ENCODE assay signal across 26 mouse cellular contexts in the genomic region with DNA sequence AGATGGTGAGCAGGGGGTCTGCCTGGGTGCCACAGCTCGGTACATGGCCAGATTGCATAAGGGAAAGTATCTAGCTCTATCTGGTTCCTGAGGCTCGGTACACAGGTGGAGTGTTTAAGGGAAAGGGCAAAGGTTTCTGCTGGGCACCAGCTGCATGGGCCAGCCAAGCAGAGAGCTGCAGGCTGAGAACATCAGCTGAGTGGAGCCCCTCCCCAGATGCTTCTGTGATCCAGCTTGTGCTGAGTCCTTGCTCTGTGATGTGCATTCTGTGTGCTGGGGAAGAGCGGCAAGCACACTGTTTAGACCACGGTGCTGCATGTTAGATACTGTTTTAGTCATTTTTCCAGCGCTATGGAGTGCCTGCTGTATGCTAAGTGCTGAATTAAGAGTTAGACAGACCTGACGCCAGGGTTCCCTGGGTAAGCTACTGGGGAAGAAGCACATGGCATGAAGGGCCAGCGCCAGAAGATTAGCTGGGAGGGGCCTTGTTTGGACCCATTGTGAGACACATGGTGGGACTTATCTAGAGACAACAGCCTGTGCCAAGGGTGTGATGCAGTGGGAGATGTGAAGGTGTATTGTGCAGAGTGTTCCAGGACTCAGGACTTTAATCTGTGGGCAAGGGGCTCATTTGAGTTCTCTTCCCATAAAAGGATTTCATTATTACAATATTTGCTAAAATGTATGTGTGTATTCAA. TPM values are rescaled to one million over a fixed set of nuclear protein-coding genes. Genes with fewer than 3 reads are reported as not detected.
A peak's percentile ranks its signal among the peaks of the same experiment; 100 is the strongest.
DNase-seq lines count a peak whose midpoint lies in the region; ATAC-seq lines count a peak whose summit lies in the region.
"Had no signal": no experiment of that assay in that cellular context is flagged by ENCODE, and none has a peak within 500 bp of the region (broad histone marks: within the 10 kb centered on the region; RNA-seq: fewer than 3 reads in every experiment).

No protein-coding gene starts in this region.

- peaks cover 59% of the 10 kb centered on the region for H3K36me3 ChIP-seq in heart, embryonic 12.5 days
- peaks cover 46% of the 10 kb centered on the region for H3K36me3 ChIP-seq in liver, embryonic 12.5 days
- H3K36me3 ChIP-seq in kidney, embryonic 14.5 days (ENCODE audit: control insufficient read depth, insufficient read depth, low read length), result peaks cover 26% of the 10 kb centered on the region; the same call in 1 of the 2 replicates

- H3K27ac ChIP-seq in heart, embryonic 12.5 days (ENCODE audit: poor library complexity, severe bottlenecking), result no peak overlapping the region
- H3K27ac ChIP-seq in liver, embryonic 12.5 days, result peak overlapping the region; percentile 79
- no peak overlapping the region for H3K27ac ChIP-seq in kidney, embryonic 14.5 days (ENCODE audit: low read depth, low read length)
- H3K27ac ChIP-seq: heart, embryonic 13.5 days; hindbrain, postnatal 0 days; layer of hippocampus, adult 2 months; limb, embryonic 15.5 days; midbrain, embryonic 15.5 days had no signal

- no peaks in the 10 kb centered on the region for H3K27me3 ChIP-seq in heart, embryonic 12.5 days (replicated peaks)
- H3K27me3 ChIP-seq in liver, embryonic 12.5 days (replicated peaks), result no peaks in the 10 kb centered on the region
- H3K27me3 ChIP-seq in kidney, embryonic 14.5 days (ENCODE audit: control insufficient read depth, insufficient read depth, low read length), result no peaks in the 10 kb centered on the region
- H3K27me3 ChIP-seq: heart, embryonic 13.5 days; limb, embryonic 15.5 days; megakaryocyte, embryonic 14.5 days; midbrain, embryonic 15.5 days had no signal

- H3K9me3 ChIP-seq in heart, embryonic 12.5 days (replicated peaks), result no peaks in the 10 kb centered on the region
- H3K9me3 ChIP-seq in liver, embryonic 12.5 days (replicated peaks), result no peaks in the 10 kb centered on the region
- no peaks in the 10 kb centered on the region for H3K9me3 ChIP-seq in kidney, embryonic 14.5 days (ENCODE audit: control insufficient read depth, low read length)
- H3K9me3 ChIP-seq: heart, embryonic 13.5 days; limb, embryonic 15.5 days; megakaryocyte, embryonic 14.5 days; midbrain, embryonic 15.5 days had no signal

- intact Hi-C loops in heart, postnatal 36 days (cut with DNase I), result no loop called here

- no peak overlapping the region for H3K4me2 ChIP-seq in heart, embryonic 12.5 days
- peak overlapping the region; percentile 50 for H3K4me2 ChIP-seq in liver, embryonic 12.5 days
- H3K4me2 ChIP-seq in kidney, embryonic 14.5 days (replicated peaks; ENCODE audit: low read depth, low read length), result no peak overlapping the region
- H3K4me2 ChIP-seq: heart, embryonic 13.5 days; limb, embryonic 15.5 days; midbrain, embryonic 15.5 days had no signal

- H3K9ac ChIP-seq in heart, embryonic 12.5 days, result no peak overlapping the region
- H3K9ac ChIP-seq in liver, embryonic 12.5 days, result no peak overlapping the region
- no peak overlapping the region for H3K9ac ChIP-seq in kidney, embryonic 14.5 days (ENCODE audit: low read depth, low read length)
- H3K9ac ChIP-seq: forebrain, postnatal 0 days; heart, embryonic 13.5 days; limb, embryonic 15.5 days; midbrain, embryonic 15.5 days had no signal

- 67% methylated on average over 7 of the region's 7 CpGs for WGBS in heart, embryonic 12.5 days
- WGBS in liver, embryonic 12.5 days (ENCODE audit: insufficient replicate concordance), result 53% methylated on average over 7 of the region's 7 CpGs
- 81% methylated on average over 7 of the region's 7 CpGs for WGBS in kidney, embryonic 14.5 days

- DNase-seq in heart, postnatal 36 days, result no peak
- DNase-seq in c-Kit-positive CD71-positive TER-119-positive erythroid progenitor cells, embryonic 14.5 days (ENCODE audit: low spot score), result peak; percentile 75
- DNase-seq in Muller cell, postnatal 12 days (ENCODE audit: inconsistent ontology term), result no peak
- DNase-seq: adrenal gland, adult 2 months; cerebellum, adult 11-12 months; cerebellum, postnatal 25 days; forebrain, postnatal 0 days; heart, postnatal 4 days; kidney, adult 18-20 months; kidney, postnatal 10 days; layer of hippocampus, postnatal 36 days; right cerebral cortex, postnatal 25 days had no signal

- peak; percentile 76; the same call in 1 of the 2 replicates for ATAC-seq in heart, embryonic 12.5 days (ENCODE audit: insufficient number of reproducible peaks, low FRiP score)
- ATAC-seq in liver, embryonic 12.5 days, result peak; percentile 93
- peak; percentile 96 for ATAC-seq in megakaryocyte-erythroid progenitor cell, adult 5-6 weeks (replicated peaks; ENCODE audit: low FRiP score, low TSS enrichment, poor library complexity, severe bottlenecking)
- ATAC-seq in kidney, embryonic 14.5 days (ENCODE audit: low FRiP score, low TSS enrichment), result no peak
- ATAC-seq: forebrain, postnatal 0 days; hindbrain, postnatal 0 days; lung, postnatal 0 days; midbrain, embryonic 15.5 days had no signal

- H3K4me3 ChIP-seq in heart, embryonic 12.5 days, result no peak overlapping the region
- no peak overlapping the region for H3K4me3 ChIP-seq in liver, embryonic 12.5 days
- no peak overlapping the region for H3K4me3 ChIP-seq in kidney, embryonic 14.5 days (ENCODE audit: low read length)
- H3K4me3 ChIP-seq: heart, embryonic 13.5 days; layer of hippocampus, adult 2 months; limb, embryonic 15.5 days; megakaryocyte, embryonic 14.5 days; midbrain, embryonic 15.5 days; myocyte had no signal

- no peaks in the 10 kb centered on the region for H3K4me1 ChIP-seq in heart, embryonic 12.5 days (replicated peaks)
- H3K4me1 ChIP-seq in liver, embryonic 12.5 days, result peaks cover 34% of the 10 kb centered on the region
- H3K4me1 ChIP-seq in kidney, embryonic 14.5 days (ENCODE audit: control insufficient read depth, insufficient read depth, low read length), result no peaks in the 10 kb centered on the region
- H3K4me1 ChIP-seq: heart, embryonic 13.5 days; limb, embryonic 15.5 days; midbrain, embryonic 15.5 days had no signal

RNA-seq across cellular contexts. Expression of gene Gm42420, which starts 4.3 kb away (rescaled TPM):
- 1.0 TPM in 1 of 2 replicates, not detected in the other for polyA plus RNA-seq in heart, embryonic 12.5 days (2016; fragmentation: Nextera tagmentation; extraction: Ambion mirVana)
- under 1 TPM in 1 of 2 experiments, not detected in 1; 0.72 TPM for total RNA-seq in heart, postnatal 36 days (2021)
- polyA plus RNA-seq in liver, embryonic 12.5 days (2016; fragmentation: Nextera tagmentation; extraction: Ambion mirVana), result 0.89 and 1.5 TPM in 2 replicates
- total RNA-seq in megakaryocyte-erythroid progenitor cell, adult 5-6 weeks (2014; fragmentation: Nextera tagmentation), result 0.96 and 2.5 TPM in 2 replicates
- total RNA-seq in megakaryocyte-erythroid progenitor cell, adult 5-6 weeks (2017), result not detected in 2 replicates
- polyA plus RNA-seq in kidney, embryonic 14.5 days (2014; fragmentation: Nextera tagmentation; extraction: Ambion mirVana), result 2.1 TPM in 1 of 2 replicates, not detected in the other
- total RNA-seq: adrenal gland, adult 2 months; forebrain, postnatal 0 days; gastrocnemius, postnatal 4 days; heart, postnatal 4 days; hindbrain, postnatal 0 days; layer of hippocampus, adult 2 months had no signal
- polyA plus RNA-seq: C2C12 had no signal

RNA-seq across cellular contexts. Expression of gene Adck2, which starts 7.6 kb away (rescaled TPM):
- polyA plus RNA-seq in heart, embryonic 12.5 days (2016; fragmentation: Nextera tagmentation; extraction: Ambion mirVana), result 17.0 and 17.4 TPM in 2 replicates
- 10 to 100 TPM; 14.0 to 15.8 TPM for total RNA-seq in heart, postnatal 36 days (2021)
- polyA plus RNA-seq in liver, embryonic 12.5 days (2016; fragmentation: Nextera tagmentation; extraction: Ambion mirVana), result 11.9 and 13.1 TPM in 2 replicates
- 12.0 and 39.5 TPM in 2 replicates for total RNA-seq in megakaryocyte-erythroid progenitor cell, adult 5-6 weeks (2014; fragmentation: Nextera tagmentation)
- 7.6 and 11.8 TPM in 2 replicates for total RNA-seq in megakaryocyte-erythroid progenitor cell, adult 5-6 weeks (2017)
- polyA plus RNA-seq in kidney, embryonic 14.5 days (2014; fragmentation: Nextera tagmentation; extraction: Ambion mirVana), result 13.8 and 24.4 TPM in 2 replicates

RNA-seq across cellular contexts. Expression of gene Ndufb2, which starts 11.1 kb away (rescaled TPM):
- 541 and 562 TPM in 2 replicates for polyA plus RNA-seq in heart, embryonic 12.5 days (2016; fragmentation: Nextera tagmentation; extraction: Ambion mirVana)
- total RNA-seq in heart, postnatal 36 days (2021), result 100 to 1,000 TPM; 703 to 715 TPM
- 252 and 269 TPM in 2 replicates for polyA plus RNA-seq in liver, embryonic 12.5 days (2016; fragmentation: Nextera tagmentation; extraction: Ambion mirVana)
- total RNA-seq in megakaryocyte-erythroid progenitor cell, adult 5-6 weeks (2014; fragmentation: Nextera tagmentation), result 159 and 176 TPM in 2 replicates
- 65.9 and 71.6 TPM in 2 replicates for total RNA-seq in megakaryocyte-erythroid progenitor cell, adult 5-6 weeks (2017)
- polyA plus RNA-seq in kidney, embryonic 14.5 days (2014; fragmentation: Nextera tagmentation; extraction: Ambion mirVana), result 304 and 445 TPM in 2 replicates

RNA-seq across cellular contexts. Expression of gene Dennd2a, which starts 23.6 kb away (rescaled TPM):
- 26.8 and 28.2 TPM in 2 replicates for polyA plus RNA-seq in heart, embryonic 12.5 days (2016; fragmentation: Nextera tagmentation; extraction: Ambion mirVana)
- 1 to 10 TPM; 6.8 to 7.4 TPM for total RNA-seq in heart, postnatal 36 days (2021)
- polyA plus RNA-seq in liver, embryonic 12.5 days (2016; fragmentation: Nextera tagmentation; extraction: Ambion mirVana), result 4.6 and 5.0 TPM in 2 replicates
- total RNA-seq in megakaryocyte-erythroid progenitor cell, adult 5-6 weeks (2014; fragmentation: Nextera tagmentation), result not detected in 2 replicates
- not detected in 2 replicates for total RNA-seq in megakaryocyte-erythroid progenitor cell, adult 5-6 weeks (2017)
- polyA plus RNA-seq in kidney, embryonic 14.5 days (2014; fragmentation: Nextera tagmentation; extraction: Ambion mirVana), result 23.3 and 31.8 TPM in 2 replicates
